In the genomic region with DNA sequence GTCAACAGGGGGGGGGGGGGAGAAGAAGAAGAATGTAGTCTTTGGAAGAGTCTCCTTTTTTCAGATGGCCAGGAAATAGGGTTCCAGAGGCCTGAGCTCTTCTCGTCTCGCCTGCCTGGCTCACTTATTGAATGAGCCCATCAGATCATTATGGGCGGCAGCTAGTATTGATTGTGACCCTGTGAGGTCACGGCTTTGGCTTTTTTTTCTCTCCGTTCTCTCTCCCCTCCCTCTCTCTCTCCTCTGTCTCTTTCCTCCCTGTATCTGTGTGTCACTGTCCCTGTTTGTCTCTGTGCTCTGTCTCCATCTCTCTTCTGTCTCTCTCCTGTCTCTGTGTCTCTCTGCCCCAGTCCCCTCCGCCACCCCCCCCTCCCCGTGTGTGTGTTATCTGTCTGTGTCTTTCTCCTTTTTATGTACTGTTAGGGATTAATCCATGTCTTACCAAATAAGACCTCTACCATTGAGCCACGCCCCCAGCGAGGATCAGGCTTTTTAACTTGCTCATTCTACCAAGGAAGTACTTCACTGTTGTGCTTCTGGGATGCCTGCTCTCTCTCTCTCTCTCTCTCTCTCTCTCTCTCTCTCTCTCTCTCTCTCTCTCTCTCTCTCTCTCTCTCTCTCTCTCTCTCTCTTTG, we compare ENCODE assay signal across 9 mouse cellular contexts. TPM values are rescaled to one million over a fixed set of nuclear protein-coding genes. Genes with fewer than 3 reads are reported as not detected.
DNase-seq lines count a peak whose midpoint lies in the region; ATAC-seq and TF ChIP-seq lines count a peak whose summit lies in the region.
"Had no signal": no experiment of that assay in that cellular context is flagged by ENCODE, and none has a peak within 500 bp of the region (broad histone marks: within the 10 kb centered on the region; RNA-seq: fewer than 3 reads in every experiment).

No protein-coding gene starts in this region.

- DNase-seq in heart, postnatal 10 days = no peak
- DNase-seq in ES-CJ7 (ENCODE audit: low read depth, low spot score) = peak; percentile 32
- no peak for DNase-seq in hindbrain, postnatal 0 days (ENCODE audit: low spot score)
- DNase-seq in mesoderm, embryonic 11.5 days (ENCODE audit: low read depth, low spot score) = peak; percentile 22
- no peak for DNase-seq in frontal cortex, postnatal 14 days (ENCODE audit: low spot score in 2 of 2)
- no peak for DNase-seq in layer of hippocampus, adult 2 months (ENCODE audit: low spot score in 2 of 2)
- DNase-seq in urinary bladder, postnatal 36 days (ENCODE audit: low spot score in 2 of 2) = no peak

- H3K9me3 ChIP-seq in heart, embryonic 11.5 days (replicated peaks; ENCODE audit: control insufficient read depth, low read length) = no peaks in the 10 kb centered on the region
- H3K9me3 ChIP-seq in hindbrain, postnatal 0 days (ENCODE audit: low read length) = no peaks in the 10 kb centered on the region

- 38% methylated on average over 9 of the region's 9 CpGs for WGBS in heart, embryonic 11.5 days (ENCODE audit: insufficient replicate concordance)
- 30% methylated on average over 9 of the region's 9 CpGs for WGBS in hindbrain, postnatal 0 days

- H3K36me3 ChIP-seq in heart, embryonic 11.5 days (ENCODE audit: control insufficient read depth, insufficient read depth, low read length) = no peaks in the 10 kb centered on the region
- H3K36me3 ChIP-seq in hindbrain, postnatal 0 days (ENCODE audit: insufficient read depth, low read length) = no peaks in the 10 kb centered on the region

- H3K27ac ChIP-seq in heart, embryonic 11.5 days (ENCODE audit: low read depth, low read length) = no peak overlapping the region
- no peak overlapping the region for H3K27ac ChIP-seq in hindbrain, postnatal 0 days
- H3K27ac ChIP-seq in layer of hippocampus, adult 2 months = no peak overlapping the region

- H3K4me3 ChIP-seq in heart, embryonic 11.5 days (ENCODE audit: low read depth, low read length) = no peak overlapping the region
- no peak overlapping the region for H3K4me3 ChIP-seq in hindbrain, postnatal 0 days (ENCODE audit: low read length)
- H3K4me3 ChIP-seq in layer of hippocampus, adult 2 months = no peak overlapping the region

- no peak overlapping the region for H3K9ac ChIP-seq in heart, embryonic 11.5 days (ENCODE audit: low read depth, low read length)
- no peak overlapping the region for H3K9ac ChIP-seq in hindbrain, postnatal 0 days (replicated peaks; ENCODE audit: low read length)

- intact Hi-C loops in heart, postnatal 10 days (cut with DNase I) = loop anchor here (1.0 kb wide), 1 partner anchor 92 kb away; no protein-coding TSS in a partner anchor

- ATAC-seq in heart, embryonic 11.5 days (replicated peaks; ENCODE audit: insufficient number of reproducible peaks, low FRiP score, low TSS enrichment) = no peak
- no peak for ATAC-seq in hindbrain, postnatal 0 days

- no peak for TF ChIP-seq CTCF in hindbrain, postnatal 0 days (IDR thresholded peaks at IDR 0.05; ENCODE audit: low read depth)
- TF ChIP-seq CTCF in layer of hippocampus, adult 2 months (conservative IDR thresholded peaks at IDR 0.05) = no peak

- H3K27me3 ChIP-seq in heart, embryonic 11.5 days (ENCODE audit: control insufficient read depth, insufficient read depth, low read length) = peaks cover 10% of the 10 kb centered on the region
- H3K27me3 ChIP-seq in hindbrain, postnatal 0 days (ENCODE audit: insufficient read depth, low read length) = no peaks in the 10 kb centered on the region

- H3K4me2 ChIP-seq in heart, embryonic 11.5 days = peak overlapping the region; percentile 90
- H3K4me2 ChIP-seq in hindbrain, postnatal 0 days (ENCODE audit: low read depth, low read length) = 0 out of 2 replicates have a peak overlapping the region, but pooled peaks have one; percentile 13

- H3K4me1 ChIP-seq in heart, embryonic 11.5 days (ENCODE audit: control insufficient read depth, insufficient read depth, low read length) = peaks cover 41% of the 10 kb centered on the region
- peaks cover 45% of the 10 kb centered on the region for H3K4me1 ChIP-seq in hindbrain, postnatal 0 days (ENCODE audit: insufficient read depth, low read length)

RNA-seq across cellular contexts. Expression of a gene that starts 1.5 kb away (rescaled TPM):
- polyA plus RNA-seq in heart, embryonic 11.5 days (2014; fragmentation: Nextera tagmentation; extraction: Ambion mirVana) = 26.5 and 31.1 TPM in 2 replicates
- total RNA-seq in heart, postnatal 10 days (2021) = 10 to 100 TPM; 11.1 to 11.7 TPM
- 54.4 and 61.4 TPM in 2 replicates for total RNA-seq in hindbrain, postnatal 0 days (2014; rRNA removed)
- 10.1 and 10.5 TPM in 2 replicates for polyA plus RNA-seq in hindbrain, postnatal 0 days (2015; fragmentation: Nextera tagmentation; extraction: Ambion mirVana)
- 100 to 1,000 TPM; 116 to 124 TPM for total RNA-seq in layer of hippocampus, adult 2 months (2021)

RNA-seq across cellular contexts. Expression of a gene that starts 22.0 kb away (rescaled TPM):
- 4.1 and 5.2 TPM in 2 replicates for polyA plus RNA-seq in heart, embryonic 11.5 days (2014; fragmentation: Nextera tagmentation; extraction: Ambion mirVana)
- total RNA-seq in heart, postnatal 10 days (2021) = 1 to 10 TPM; 1.6 to 1.8 TPM
- total RNA-seq in hindbrain, postnatal 0 days (2014; rRNA removed) = 16.7 and 17.7 TPM in 2 replicates
- polyA plus RNA-seq in hindbrain, postnatal 0 days (2015; fragmentation: Nextera tagmentation; extraction: Ambion mirVana) = 25.3 TPM in 2 replicates
- total RNA-seq in layer of hippocampus, adult 2 months (2021) = 10 to 100 TPM; 33.6 to 34.6 TPM

RNA-seq across cellular contexts. Expression of a gene that starts 26.5 kb away (rescaled TPM):
- polyA plus RNA-seq in heart, embryonic 11.5 days (2014; fragmentation: Nextera tagmentation; extraction: Ambion mirVana) = not detected in 2 replicates
- total RNA-seq in heart, postnatal 10 days (2021) = not detected
- total RNA-seq in hindbrain, postnatal 0 days (2014; rRNA removed) = 1.7 TPM in 1 of 2 replicates, not detected in the other
- polyA plus RNA-seq in hindbrain, postnatal 0 days (2015; fragmentation: Nextera tagmentation; extraction: Ambion mirVana) = 0.43 and 0.46 TPM in 2 replicates
- total RNA-seq in layer of hippocampus, adult 2 months (2021) = under 1 TPM; 0.34 to 1.00 TPM
- total RNA-seq: common myeloid progenitor, adult 5-6 weeks had no signal

Comparison
In these comparisons a context has a peak if more than half of its experiments do, and no peak if none do; other contexts are left out.
1. DNase-seq: peak in ES-CJ7 (single experiment) and mesoderm, embryonic 11.5 days (single experiment); none in heart, postnatal 10 days (0 of 2), hindbrain, postnatal 0 days (single experiment), frontal cortex, postnatal 14 days (0 of 2), layer of hippocampus, adult 2 months (0 of 2) and urinary bladder, postnatal 36 days (0 of 2).